Mouse (Mus musculus): ENCODE data around the gene Cavin1. TPM values are rescaled to one million over a fixed set of nuclear protein-coding genes. Genes with fewer than 3 reads are reported as not detected.

Cavin1 gene
- total and polyA plus RNA-seq, 3 experiments, result 3.4 to 9.0 TPM; not detected in 1

GRCm38 (mm10) chr11:100957244-100957643, 13.4 kb downstream of the Cavin1 start:
- DNase-seq (ENCODE audit: low read depth, low spot score), result peak; percentile 81
- TF ChIP-seq JUND (IDR thresholded peaks at IDR 0.05; ENCODE audit: low read depth, low read length) (no peak), POLR2AphosphoS5 (IDR thresholded peaks at IDR 0.05; ENCODE audit: borderline replicate concordance, low read depth, low read length) (no peak), TAL1 (IDR thresholded peaks at IDR 0.05; ENCODE audit: low read length) (no peak), SMC3 (IDR thresholded peaks at IDR 0.05; ENCODE audit: low read depth, low read length) (peak; percentile 99), ZKSCAN1 (IDR thresholded peaks at IDR 0.05; ENCODE audit: low read depth, low read length) (no peak), ELF1 (IDR thresholded peaks at IDR 0.05; ENCODE audit: low read depth, low read length) (peak; percentile 53), EP300 (IDR thresholded peaks at IDR 0.05; ENCODE audit: low read depth in 1 of 2, low read length in 2 of 2) (no peak), GATA1 (IDR thresholded peaks at IDR 0.05; ENCODE audit: low read depth, low read length) (no peak), ZC3H11A (IDR thresholded peaks at IDR 0.05; ENCODE audit: low read depth, low read length) (peak; percentile 96), NRF1 (IDR thresholded peaks at IDR 0.05; ENCODE audit: insufficient read depth, low read depth, low read length, poor library complexity, severe bottlenecking) (no peak), MYC (IDR thresholded peaks at IDR 0.05; ENCODE audit: low read depth, low read length) (no peak), HCFC1 (IDR thresholded peaks at IDR 0.05; ENCODE audit: low read depth, low read length) (no peak), POLR2AphosphoS2 (IDR thresholded peaks at IDR 0.05; ENCODE audit: low read length) (no peak), SIN3A (IDR thresholded peaks at IDR 0.05; ENCODE audit: low read length) (peak; percentile 57; the same call in 1 of the 2 replicates), MYB (IDR thresholded peaks at IDR 0.05; ENCODE audit: low read depth, low read length) (no peak), CHD2 (IDR thresholded peaks at IDR 0.05; ENCODE audit: low read length) (no peak), USF1 (IDR thresholded peaks at IDR 0.05; ENCODE audit: low read depth, low read length) (no peak), ETS1 (IDR thresholded peaks at IDR 0.05; ENCODE audit: low read depth, low read length) (no peak), RCOR1 (IDR thresholded peaks at IDR 0.05; ENCODE audit: low read depth, low read length) (peak; percentile 28; the same call in 1 of the 2 replicates), NELFE (IDR thresholded peaks at IDR 0.05; ENCODE audit: low read depth, low read length) (no peak), GABPA (IDR thresholded peaks at IDR 0.05; ENCODE audit: low read depth, low read length) (no peak), TCF12 (IDR thresholded peaks at IDR 0.05; ENCODE audit: low read depth, low read length) (no peak), CHD1 (IDR thresholded peaks at IDR 0.05; ENCODE audit: low read depth, low read length) (no peak), MAX (IDR thresholded peaks at IDR 0.05; ENCODE audit: low read length) (no peak), MEF2A (IDR thresholded peaks at IDR 0.05; ENCODE audit: extremely low read depth, insufficient replicate concordance, low read depth, low read length, poor library complexity, severe bottlenecking) (no peak), ZNF384 (IDR thresholded peaks at IDR 0.05; ENCODE audit: low read depth, low read length) (peak; percentile 44; the same call in 1 of the 2 replicates), E2F4 (IDR thresholded peaks at IDR 0.05; ENCODE audit: borderline replicate concordance, low read depth, low read length) (no peak), MAFK (IDR thresholded peaks at IDR 0.05; ENCODE audit: borderline replicate concordance, low read depth, low read length) (no peak), RAD21 (IDR thresholded peaks at IDR 0.05; ENCODE audit: low read depth, low read length) (peak; percentile 94), CTCF (IDR thresholded peaks at IDR 0.05 in 2 of 3, conservative IDR thresholded peaks at IDR 0.05 in 1 of 3; ENCODE audit: control insufficient read depth in 1 of 3, insufficient read depth in 1 of 3, low read depth in 2 of 3, low read length in 3 of 3, poor library complexity in 1 of 3, severe bottlenecking in 1 of 3) (peak; percentile 91 to 100 (median 98)), KAT2A (conservative IDR thresholded peaks at IDR 0.05; ENCODE audit: low read depth, low read length) (no peak), USF2 (IDR thresholded peaks at IDR 0.05; ENCODE audit: borderline replicate concordance in 1 of 2, insufficient read depth in 1 of 2, low read depth in 1 of 2, low read length in 2 of 2) (no peak), MAZ (IDR thresholded peaks at IDR 0.05; ENCODE audit: low read depth, low read length) (no peak; the same call in 1 of the 2 replicates), BHLHE40 (IDR thresholded peaks at IDR 0.05; ENCODE audit: borderline replicate concordance, low read depth, low read length) (0 out of 2 replicates have a peak, but pooled peaks have one; percentile 1), MXI1 (IDR thresholded peaks at IDR 0.05; ENCODE audit: low read depth, low read length) (no peak), UBTF (IDR thresholded peaks at IDR 0.05; ENCODE audit: borderline replicate concordance, insufficient read depth, low read depth, low read length) (no peak), ZMIZ1 (IDR thresholded peaks at IDR 0.05; ENCODE audit: low read depth, low read length) (no peak), POLR2A (IDR thresholded peaks at IDR 0.05; ENCODE audit: control insufficient read depth in 1 of 2, insufficient read depth in 1 of 2, low read depth in 1 of 2, low read length in 2 of 2, poor library complexity in 1 of 2) (no peak; a peak in 1 of 4 replicates)

More at GRCm38 (mm10) chr11:100957244-100957643, 13.4 kb downstream of the Cavin1 start:
- no peaks in the 10 kb centered on the region for H3K9me3 ChIP-seq (replicated peaks; ENCODE audit: insufficient read depth, low read length)
- H3K27me3 ChIP-seq (ENCODE audit: control insufficient read depth in 1 of 2, insufficient read depth in 2 of 2, low read length in 2 of 2), result no peaks in the 10 kb centered on the region
- peaks cover 6 to 15% of the 10 kb centered on the region in 2 experiments for H3K4me1 ChIP-seq (ENCODE audit: control insufficient read depth in 1 of 2, insufficient read depth in 2 of 2, low read length in 2 of 2)
- H3K36me3 ChIP-seq (ENCODE audit: control insufficient read depth in 1 of 2, insufficient read depth in 2 of 2, low read length in 2 of 2), result peaks cover 0 to 11% of the 10 kb centered on the region in 2 experiments; a peak in 2 of 4 replicates
- H3K9ac ChIP-seq (ENCODE audit: control insufficient read depth, low read depth, low read length, poor library complexity, severe bottlenecking), result peak overlapping the region; percentile 12; the same call in 1 of the 2 replicates
- H3K27ac ChIP-seq (ENCODE audit: control insufficient read depth, low read depth, low read length), result no peak overlapping the region
- no peaks in the 10 kb centered on the region for H3K79me2 ChIP-seq (ENCODE audit: control insufficient read depth, insufficient read depth, low read length, poor library complexity)
- H3K4me3 ChIP-seq (ENCODE audit: control insufficient read depth in 1 of 2, insufficient read depth in 1 of 2, low read depth in 2 of 2, low read length in 2 of 2), result no peak overlapping the region
